Mouse (Mus musculus): ENCODE measurements at regions not wholly inside any gene's neighbourhood (a gene's known extent, or its start where the extent isn't known, plus 50 kb on each side); places are given as distances from the start of the nearest gene placed in this dataset.

DNA sequence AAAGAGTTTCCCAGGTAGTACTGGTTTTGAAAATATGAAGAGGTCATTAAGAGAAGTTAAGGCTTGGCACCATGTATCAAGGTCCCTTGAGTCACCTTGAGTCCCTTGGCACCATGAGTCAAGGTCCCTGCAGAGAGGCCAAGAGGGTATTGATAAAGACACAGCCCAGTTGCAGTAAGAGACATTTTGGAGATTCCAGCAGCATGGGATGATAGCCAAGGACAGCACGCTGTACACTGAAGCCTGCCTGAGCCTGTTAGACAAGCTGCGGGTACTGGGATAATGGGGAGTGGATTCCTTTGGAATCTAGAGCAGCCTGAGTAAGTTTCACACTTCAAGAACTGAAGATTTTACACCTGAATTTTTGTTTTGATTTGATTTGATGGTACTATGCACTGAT lies 468.4 kb downstream of the Htr1a start:
- DNase-seq (ENCODE audit: low spot score) = peak; percentile 2

DNA sequence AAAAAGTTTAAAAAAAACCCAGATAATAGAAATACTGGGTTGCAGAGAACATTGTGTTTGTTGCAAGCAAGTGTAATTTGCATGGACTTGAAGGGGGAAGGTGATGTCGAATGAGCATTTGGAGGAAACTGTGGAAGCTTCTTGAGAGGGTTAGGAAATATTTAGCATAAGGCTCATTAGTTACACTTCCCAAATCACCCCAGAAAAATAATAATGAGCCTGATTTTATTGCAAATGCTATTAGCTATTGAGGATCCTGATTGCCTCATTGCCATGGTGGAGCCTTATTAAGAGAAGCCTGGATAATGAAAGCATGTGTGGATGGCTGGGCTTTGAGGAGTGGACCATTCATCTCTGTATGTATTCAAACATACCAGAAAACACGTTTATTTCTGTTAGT lies 473.3 kb downstream of the Htr1a start:
- DNase-seq (ENCODE audit: low spot score) = no peak

DNA sequence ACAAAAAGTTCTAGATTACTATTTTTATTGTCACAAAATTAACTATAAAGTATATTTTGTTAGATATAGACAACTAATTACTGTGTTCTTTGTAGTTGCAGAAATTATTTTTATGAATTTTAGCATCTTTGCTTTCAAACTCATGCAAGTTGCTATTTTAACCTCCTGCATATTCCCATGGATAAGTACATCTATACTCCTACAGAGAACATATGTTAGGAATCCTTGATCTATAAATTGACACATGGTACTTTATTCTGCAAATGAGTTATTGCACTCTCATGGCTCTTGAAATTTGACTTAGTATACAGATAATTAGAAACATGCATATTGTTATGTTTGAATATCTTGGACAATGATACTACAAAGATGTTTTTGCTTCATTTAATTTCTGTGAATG lies 478.2 kb downstream of the Htr1a start:
- DNase-seq (ENCODE audit: low spot score) = no peak

DNA sequence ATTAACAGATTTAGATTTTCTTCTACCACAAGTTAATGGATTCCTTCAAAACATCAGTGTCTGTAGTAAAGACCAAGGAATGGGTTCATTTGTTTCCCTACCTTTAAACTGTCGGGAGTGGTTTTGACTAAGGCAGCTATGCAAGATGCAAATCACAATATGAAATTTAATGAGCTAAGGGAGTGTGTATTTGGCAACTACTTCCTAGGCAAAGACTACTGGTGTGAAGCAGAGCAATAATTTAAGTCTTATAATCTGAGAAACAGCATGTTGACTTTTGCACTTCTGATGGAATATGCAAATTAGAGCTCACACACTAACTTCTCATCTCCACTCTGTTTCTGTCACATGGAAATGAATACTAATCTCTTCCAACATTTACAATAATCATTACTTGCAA lies 494.3 kb downstream of the Htr1a start:
- DNase-seq (ENCODE audit: low spot score) = no peak
